Mouse (Mus musculus) adrenal gland, adult 18-20 months (tissue): Measurements from ENCODE around the gene Chmp3. TPM values are rescaled to one million over a fixed set of nuclear protein-coding genes. Genes with fewer than 3 reads are reported as not detected.
A peak's percentile ranks its signal among the peaks of the same experiment; 100 is the strongest.

Experiments
- DNase-seq, 2 experiments: peaks; one replicate each; pipeline ENCODE4 v3.0.0; 2021 to 2022; ENCODE audit warnings: low spot score in 2 of 2
- long read RNA-seq, 2 experiments: library from polyadenylated mRNA; stranded (forward); transcript quantifications; one replicate each; pipeline ENCODE4 v2.0.0; 2021
- total RNA-seq, 2 experiments: library from RNA; stranded (reverse); gene quantifications; 1 replicate in 1 of 2; 2 replicates in 1 of 2; pipeline ENCODE4 v1.2.3; 2021

The Chmp3 gene
- 100 to 1,000 TPM; 109 to 128 TPM for total RNA-seq
- long read RNA-seq, experiment 1, transcript Chmp3-201 (6 exons, 2,654 nt) = major isoform, 71 of 86 reads
- long read RNA-seq, experiment 1, partial matches to known transcripts = 2 of 86 reads
- long read RNA-seq, experiment 1, other reads (novel, unspliced or antisense) = 13 of 86 reads
- long read RNA-seq, experiment 2, transcript Chmp3-201 (6 exons, 2,654 nt) = major isoform, 222 of 290 reads
- long read RNA-seq, experiment 2, partial matches to known transcripts = 13 of 290 reads
- long read RNA-seq, experiment 2, other reads (novel, unspliced or antisense) = 54 of 290 reads

DNA sequence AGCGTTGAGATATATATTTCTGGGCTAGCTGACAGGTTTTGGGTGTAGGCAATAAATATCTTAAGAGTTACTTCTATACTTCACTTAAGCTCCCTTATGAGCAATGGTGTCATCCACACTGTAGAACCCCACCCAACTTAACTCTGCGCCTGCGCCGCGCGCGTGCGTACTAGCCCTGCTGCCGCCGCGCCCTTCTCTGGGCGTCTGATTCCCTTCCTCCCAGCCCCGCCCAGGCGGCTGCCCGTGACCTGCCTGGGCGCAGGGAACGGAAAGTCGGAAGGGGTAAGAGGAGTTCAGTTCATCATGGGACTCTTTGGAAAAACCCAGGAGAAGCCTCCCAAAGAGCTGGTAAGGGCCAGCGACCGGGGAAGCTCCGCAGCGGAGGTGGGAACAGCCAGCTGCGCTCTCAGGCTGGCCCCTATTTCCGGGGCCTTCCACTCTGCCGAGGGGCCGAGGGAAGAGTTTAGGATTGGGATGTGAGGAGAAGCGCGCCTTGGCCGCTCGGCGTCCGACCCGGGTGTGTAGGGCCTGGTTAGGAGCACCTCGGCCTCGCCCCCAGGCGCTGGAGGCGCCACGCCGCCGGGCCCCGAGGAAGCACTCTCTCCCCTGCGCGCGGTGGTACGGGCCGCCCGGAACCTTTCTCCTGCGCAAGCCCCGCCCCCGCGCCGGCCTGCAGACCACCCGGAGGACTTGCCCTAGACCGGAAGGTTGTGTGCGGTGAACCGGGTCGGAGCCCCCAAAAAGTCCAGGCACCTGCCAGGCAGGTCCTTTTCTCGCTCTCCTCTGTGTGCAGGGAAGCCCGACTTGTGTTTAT, at the start of gene Chmp3:
Gene Chmp3, plus strand, starts transcription at position 112 of the 814 bp plus-strand sequence.
- DNase-seq = peak; percentile 98 to 99

DNA sequence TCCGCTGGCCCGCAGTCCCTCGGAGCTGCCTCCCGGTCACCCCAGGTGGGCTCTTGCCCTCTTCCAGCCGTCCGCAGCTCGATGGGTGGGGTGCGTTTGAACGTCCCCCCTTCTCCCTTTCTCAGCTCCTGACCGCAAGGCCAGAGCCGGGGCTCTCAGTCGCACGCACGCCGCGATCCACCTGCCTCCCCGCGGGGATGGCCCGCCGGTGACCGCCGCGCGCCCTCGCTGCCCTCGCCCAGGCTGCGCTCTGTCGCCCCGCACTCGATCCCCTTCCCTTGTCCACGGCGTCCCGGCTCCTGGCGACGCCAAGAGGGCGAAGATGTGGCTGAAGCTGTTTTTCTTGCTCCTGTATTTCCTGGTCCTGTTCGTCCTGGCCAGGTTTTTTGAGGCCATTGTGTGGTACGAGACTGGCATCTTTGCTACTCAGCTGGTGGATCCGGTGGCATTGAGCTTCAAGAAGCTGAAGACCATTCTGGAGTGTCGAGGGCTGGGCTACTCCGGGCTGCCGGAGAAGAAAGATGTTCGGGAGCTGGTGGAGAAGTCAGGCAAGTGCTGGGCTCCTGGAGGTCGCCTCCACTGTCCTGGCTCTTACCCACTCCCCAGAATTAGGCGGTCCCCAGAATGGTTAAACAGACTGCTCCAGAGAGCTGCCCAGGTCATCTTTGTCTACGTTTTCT, 49.1 kb upstream of the Chmp3 start:
- DNase-seq = peak; percentile 62 to 74

DNA sequence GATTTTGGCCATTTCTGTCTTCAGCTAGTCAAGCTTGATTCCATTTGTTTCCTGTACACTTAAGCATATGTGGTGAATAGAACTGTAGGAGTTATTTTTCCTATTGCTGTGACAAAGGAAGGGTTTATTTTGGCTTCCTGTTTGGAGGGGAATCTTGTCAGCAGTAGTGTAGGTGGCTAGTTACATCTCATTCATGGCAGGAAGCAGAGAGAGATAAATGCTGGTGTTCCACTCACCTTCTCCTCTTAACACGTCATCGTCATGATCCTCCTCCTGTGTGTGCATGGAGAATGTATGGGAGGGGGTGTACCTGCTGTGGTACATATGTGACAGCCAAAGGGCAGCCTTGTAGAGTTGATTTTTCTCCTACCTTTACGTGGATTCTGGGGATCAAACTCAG, 43.0 kb upstream of the Chmp3 start:
- no peak for DNase-seq

DNA sequence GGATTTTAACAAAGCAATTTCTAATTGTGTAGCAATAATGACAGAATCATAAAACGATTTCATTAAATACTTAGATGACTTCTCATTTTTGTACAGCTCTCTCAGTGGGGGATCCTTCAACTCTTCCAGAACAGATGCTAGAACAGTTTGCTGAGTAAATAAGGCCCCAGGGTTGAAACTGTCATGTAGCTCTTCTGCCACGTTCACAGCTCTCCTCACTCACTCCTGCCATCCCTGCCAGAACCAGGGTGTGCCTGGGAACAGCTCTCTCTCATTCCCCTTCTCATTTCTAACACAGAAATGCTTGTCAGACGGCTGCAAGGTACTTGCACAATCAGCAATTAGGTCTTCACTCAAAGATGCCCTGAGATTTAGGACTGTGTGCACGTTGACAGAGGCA, 40.6 kb upstream of the Chmp3 start:
- DNase-seq = no peak

DNA sequence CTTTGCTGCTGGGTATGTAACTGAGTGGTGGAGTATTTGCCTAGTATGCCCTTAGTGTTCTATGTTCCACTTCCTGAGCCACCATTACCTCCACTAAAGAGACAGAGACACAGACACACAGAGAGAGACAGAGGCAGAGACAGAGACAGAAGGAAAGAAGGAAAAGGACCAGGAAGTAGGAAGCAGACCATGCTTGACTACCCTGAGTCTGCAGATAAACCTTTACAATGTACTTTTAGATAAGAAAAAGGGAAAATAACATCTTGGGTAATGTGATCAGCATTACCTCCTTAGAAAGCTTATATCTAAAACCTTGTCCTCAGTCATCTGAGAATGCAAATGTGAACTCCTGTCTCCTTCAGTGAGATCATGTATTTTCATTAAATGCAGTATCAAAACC, 39.9 kb upstream of the Chmp3 start:
- no peak for DNase-seq

DNA sequence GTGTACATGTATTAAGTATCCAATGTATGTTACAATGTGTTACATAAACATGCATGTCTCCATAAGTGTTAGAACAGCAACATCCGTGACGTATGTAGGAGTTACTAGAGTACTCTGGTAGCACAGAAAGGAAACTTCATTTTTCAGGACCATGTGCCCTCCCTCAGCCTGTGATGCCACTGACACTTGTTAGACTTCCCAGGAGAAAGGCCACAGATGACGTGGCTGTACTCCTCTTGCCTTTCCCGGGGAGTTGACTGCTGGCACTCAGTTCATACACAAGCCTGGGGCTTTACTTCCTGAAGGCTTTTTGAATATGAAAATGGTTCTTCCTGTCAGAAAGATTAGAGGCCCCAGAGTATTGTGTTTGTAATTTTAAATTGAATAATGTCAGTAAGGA, 39.5 kb upstream of the Chmp3 start:
- no peak for DNase-seq

DNA sequence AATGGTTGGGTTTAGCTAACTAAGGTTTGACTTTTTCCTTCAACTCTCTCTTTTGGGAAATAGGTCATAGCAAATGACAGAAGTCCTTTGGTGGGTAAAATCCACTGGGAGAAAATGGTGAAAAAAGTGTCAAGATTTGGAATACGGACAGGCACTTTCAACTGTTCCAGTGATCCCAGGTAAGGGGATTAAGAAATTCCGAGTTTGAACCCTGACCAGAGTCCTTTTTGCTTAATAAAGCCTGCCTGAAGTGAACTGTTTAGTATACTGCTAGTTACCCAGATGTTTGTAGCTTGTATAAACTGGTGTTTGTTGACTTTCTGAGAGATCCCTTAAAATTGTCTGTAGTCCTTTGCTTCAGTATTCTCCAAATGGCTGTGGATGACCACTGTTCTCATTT, 37.9 kb upstream of the Chmp3 start:
- DNase-seq = no peak

DNA sequence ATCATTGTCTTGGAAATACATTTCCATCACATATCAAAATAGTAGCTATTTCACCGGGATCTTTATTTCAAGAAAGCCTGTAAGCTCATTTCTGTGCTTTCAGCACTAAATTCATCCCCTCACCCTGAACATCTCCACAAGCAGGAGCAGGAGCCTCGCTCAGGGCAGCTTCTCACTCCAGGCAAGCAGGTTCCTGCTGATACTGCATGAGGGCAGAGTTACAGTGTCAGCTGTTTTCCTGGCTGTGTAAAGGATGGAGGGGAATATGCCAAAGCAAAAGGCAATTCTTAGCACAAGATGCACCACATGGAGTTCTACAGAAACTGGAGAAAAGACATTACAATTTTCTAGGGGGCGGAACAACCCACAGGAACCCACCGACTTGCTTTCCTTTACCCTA, 24.1 kb upstream of the Chmp3 start:
- no peak for DNase-seq

DNA sequence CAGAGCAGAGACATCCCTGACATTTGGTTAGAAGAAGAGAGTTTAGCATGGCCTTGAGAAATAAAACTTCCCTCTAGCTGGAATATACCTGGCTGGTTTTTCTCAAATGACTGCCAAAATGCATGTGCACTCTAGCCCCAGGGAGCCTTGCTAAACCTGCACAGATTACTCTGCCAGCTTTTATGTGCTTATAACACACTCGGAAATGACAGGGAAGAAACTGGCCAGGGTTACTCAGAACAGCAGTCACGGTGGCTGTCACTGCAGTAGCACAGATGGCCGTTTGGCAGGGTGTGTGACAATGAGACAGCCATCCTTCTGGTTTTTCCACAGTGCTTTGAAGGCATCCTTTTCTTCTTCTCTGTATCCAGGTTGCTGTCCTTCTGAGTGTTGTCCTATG, 18.0 kb upstream of the Chmp3 start:
- no peak for DNase-seq

DNA sequence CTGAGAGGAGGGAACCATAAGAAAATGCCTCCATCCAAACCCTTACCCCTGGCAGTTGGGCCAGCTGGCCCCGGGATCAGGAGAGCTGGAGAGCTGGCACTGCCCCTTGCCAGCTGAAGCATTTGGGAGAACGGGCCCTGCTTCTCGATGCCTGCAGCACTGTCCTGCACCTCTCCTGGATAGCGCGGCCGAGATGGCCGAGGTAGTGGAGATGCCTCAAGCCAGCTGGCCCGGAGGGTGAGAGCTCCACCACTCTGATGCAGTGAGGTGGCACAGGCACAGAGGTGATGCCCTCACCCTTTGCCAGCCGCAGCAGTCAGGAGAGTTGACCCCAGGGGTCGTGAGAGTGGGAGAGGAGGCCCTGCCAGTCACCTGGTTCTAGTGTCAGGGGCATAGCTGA, 16.5 kb upstream of the Chmp3 start:
- DNase-seq = no peak

DNA sequence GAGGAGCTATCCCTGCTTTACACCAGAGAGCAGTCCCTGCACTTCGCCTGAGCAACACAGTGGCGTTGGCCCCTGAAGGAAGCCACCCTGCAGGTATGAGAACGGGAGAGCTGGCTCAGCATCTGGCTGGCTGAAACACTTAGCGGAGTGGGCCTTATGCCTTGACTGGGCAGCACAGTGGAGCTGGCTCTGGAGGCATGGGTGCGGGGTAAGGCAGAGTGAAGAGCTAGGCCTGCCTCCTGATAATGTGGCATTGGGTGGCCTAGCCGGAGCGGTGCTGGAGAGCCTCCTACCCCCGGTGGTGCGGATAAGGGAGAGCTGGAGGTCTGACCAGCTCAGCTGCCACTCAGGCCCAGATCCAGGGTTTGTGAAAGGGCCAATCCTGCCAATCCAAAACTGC, 15.8 kb upstream of the Chmp3 start:
- DNase-seq = no peak

DNA sequence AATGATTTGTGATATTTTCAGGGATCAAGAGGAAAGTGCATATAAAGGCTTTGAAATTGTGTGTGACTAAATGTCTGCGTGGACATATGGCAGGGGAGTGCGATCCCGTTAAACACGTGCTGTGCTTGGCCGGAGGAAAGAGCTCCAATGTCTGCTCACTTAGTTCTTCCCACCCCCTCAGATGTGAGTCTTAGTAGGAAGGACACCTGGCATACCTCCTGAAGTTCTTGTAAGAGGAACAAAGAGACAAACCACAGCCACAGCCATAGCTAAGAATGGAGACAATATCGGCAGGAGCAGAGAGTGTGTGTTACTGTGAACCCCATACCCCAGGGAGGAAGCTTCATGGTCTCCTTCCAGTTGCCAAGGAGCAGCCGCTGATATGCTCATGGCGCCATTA, 13.4 kb upstream of the Chmp3 start:
- DNase-seq = no peak

DNA sequence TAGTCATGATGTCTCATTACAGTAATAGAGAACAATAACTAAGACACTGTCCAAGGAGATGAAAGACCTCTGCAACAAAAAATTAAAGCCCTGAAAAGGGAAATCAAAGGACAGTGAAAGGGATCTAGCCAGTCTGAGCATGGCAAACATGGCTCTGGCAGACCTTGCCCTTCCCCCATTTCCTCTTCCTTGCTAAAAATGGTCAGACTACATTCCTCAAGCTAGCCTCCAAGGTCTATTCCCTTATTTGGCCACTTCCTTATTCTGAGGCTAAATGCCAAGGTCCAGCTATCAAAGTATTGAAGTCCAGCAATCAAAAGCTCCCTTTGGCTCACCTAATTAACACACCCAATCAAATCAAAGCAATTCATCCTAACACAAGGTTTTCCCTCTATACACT, 6.3 kb upstream of the Chmp3 start:
- no peak for DNase-seq

DNA sequence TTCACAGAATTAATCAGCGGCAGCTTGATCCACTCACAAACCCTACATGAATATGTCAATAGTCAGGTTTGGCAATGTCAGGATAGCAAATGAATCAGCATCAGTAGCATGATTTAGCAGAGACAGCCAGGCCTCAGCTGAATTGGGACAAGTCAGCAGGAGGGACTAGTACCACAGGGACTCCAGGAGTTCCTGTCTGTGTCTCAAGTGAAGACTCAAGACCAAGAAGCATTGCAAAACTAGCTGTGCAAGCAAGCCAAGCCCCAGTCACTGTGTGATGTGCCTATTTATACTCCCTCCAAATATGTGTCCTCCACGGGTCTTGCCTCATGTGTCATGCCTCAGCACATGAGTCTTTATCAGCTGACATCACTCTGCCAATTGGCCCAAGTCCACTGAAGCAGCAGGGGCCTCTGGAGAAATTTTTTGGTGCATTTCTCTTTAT, 11.9 kb downstream of the Chmp3 start:
- peak in 1 of 2 experiments; percentile 36 for DNase-seq

DNA sequence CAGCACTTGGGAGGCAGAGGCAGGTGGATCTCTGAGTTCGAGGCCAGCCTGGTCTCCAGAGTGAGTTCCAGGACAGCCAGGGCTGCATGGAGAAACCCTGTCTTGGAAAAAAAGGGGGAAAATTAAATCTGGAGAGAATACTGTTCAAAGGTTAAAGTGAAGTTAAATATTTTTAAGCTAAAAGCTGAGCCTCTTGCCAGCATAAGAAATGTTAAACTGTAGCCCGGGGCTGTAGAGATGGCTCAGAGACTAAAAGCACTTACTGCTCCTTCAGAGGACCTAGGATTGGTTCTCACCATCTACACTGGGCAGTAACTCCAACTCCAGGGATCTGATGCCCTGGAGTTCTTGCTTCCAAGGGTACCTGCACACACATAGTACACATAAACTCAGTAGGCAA, 13.2 kb downstream of the Chmp3 start:
- no peak for DNase-seq

DNA sequence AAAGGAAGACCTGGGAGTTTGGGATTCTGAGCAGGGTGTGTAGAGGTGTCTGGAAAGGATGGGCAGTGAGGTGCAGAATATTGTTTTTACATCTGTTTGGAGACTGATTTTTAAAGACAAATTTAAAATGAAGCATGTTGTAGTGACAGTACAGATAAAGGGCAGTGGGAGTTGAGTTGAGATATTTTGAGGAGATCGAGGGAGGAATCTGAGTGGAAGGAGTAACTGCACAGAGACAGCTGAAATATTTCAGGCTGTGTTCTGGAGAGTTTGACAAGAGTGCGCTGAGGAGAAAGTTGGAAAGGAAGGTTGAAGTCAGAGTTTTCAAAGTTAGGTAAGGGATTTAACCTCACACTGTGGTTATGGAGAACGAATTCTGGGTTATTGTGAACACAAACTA, 25.0 kb downstream of the Chmp3 start:
- DNase-seq = no peak

DNA sequence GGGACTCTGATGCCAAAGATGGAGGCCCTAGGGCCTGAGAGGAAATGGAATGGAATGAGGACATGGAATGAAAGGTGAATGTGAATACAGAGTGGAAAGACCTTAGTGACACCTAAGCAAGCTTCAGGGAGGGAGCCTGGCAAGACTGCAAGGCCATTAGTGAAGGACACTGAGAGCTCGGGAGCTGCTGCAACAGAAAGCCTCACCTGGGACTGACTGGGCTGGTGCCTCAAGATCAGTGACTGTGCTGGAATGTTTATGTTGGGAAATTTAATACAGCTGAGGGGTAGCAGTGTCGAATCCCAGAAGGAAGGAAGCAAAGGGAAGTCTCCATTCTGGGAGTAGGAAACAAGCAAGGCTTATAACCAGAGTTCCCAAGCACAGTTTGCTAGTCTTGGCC, 25.4 kb downstream of the Chmp3 start:
- no peak for DNase-seq

DNA sequence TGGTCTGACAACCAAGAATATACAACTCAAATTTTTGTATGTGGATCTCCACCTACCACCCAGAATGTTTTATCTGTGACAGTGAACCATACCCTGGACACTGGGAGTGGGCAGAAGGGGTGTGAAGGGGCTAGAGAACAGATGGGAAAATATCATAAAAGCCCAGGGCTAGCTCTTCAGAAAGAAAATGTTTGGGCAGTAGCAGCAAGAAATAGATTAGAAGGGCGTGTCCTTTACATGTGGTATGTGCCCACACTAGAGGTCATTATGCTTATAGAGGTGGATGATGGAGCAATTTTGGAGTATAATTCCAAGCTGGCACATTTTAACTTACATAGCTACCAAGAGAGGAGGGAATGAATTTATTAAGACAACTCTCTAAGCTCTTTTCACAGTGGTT, 31.8 kb downstream of the Chmp3 start:
- no peak for DNase-seq

DNA sequence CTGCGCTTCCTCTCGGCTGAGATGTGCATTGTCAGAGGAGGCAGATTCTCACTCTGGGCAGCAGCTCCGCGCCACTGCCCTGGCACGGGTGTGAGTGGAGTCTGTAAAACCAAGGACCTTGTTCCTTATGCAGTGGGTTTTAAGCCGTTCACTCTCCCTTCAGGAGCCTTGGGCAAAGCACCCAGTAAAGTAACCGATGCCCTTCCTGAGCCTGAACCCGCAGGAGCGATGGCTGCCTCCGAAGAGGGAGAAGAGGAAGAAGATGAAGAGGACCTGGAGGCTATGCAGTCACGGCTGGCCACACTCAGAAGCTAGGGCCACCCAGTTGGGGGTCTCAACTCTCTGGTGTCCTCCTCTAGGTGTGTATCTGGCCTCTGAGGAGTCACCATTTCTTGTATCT, 35.9 kb downstream of the Chmp3 start:
- peak in 1 of 2 experiments; percentile 16 for DNase-seq

DNA sequence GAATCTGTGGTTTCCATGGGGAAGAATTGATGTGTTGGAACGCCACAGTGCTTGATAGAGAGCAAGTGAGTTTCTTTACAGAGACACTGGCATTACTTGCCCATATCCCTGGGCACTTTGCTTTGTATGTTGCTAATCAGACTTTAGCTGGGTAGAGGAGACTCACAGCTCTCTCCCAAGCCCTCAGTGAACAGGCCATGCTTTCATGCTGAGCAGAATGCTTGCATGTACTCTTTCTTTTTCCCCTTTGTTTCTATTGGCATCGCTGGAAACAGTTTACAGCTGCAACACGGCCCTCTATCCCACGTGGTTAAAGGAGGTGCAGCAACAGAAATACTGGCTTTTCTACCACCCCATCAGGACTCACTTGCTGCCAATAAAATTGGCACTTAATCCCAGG, 39.6 kb downstream of the Chmp3 start:
- DNase-seq = no peak

DNA sequence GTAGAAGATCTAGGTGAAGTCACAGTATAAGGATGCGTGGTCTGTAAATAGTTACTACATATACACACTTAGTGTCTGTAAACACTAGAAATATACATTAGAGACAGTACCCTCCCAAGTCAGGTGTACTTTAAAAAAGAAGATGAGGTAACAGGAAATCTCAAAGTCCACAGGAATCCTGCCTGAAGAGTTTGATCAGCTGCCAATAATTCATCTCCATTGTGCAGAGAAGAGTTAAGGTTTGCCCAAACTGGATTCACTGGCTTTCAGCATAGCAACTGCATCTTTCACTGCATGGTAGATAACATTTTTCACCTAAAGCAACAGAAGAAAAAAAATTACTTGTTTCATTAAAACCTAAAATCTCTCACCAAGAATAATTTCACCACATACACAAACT, 45.8 kb downstream of the Chmp3 start:
- no peak for DNase-seq

DNA sequence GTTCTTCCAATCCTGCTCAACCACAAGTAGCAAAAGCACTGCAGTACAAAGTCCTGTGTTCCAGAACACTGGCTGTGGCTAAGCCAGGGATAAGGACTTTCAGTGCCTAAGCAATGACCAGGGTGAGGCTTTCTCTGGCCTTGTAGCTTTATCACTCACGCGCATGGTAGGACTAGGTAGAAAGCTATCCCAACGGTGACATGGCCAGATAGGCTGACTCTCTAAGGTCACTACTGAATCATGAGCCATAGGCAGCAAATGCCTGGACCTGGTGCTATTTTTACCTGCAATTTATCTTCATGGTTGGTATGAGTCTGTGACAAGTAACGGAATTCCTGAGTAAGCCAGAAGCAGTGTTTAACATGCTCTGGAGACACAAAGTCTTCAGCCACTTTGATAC, 46.6 kb downstream of the Chmp3 start:
- no peak for DNase-seq
